ENCODE assay signal across 8 mouse cellular contexts in genomic region chr4:22476967-22477710, GRCm38 (mm10). TPM values are rescaled to one million over a fixed set of nuclear protein-coding genes. Genes with fewer than 3 reads are reported as not detected.
DNase-seq lines count a peak whose midpoint lies in the region; ATAC-seq and TF ChIP-seq lines count a peak whose summit lies in the region.

No protein-coding gene starts in this region.

- H3K27ac ChIP-seq in heart, embryonic 16.5 days (ENCODE audit: low read length) = no peak overlapping the region
- no peak overlapping the region for H3K27ac ChIP-seq in limb, embryonic 14.5 days (replicated peaks; ENCODE audit: low read depth, low read length)

- TF ChIP-seq POLR2A in limb, embryonic 14.5 days (IDR thresholded peaks at IDR 0.05; ENCODE audit: borderline replicate concordance, extremely low read depth, insufficient read depth, insufficient read length) = no peak

- H3K4me1 ChIP-seq in heart, embryonic 16.5 days (ENCODE audit: control insufficient read depth, insufficient read depth, low read length) = no peaks in the 10 kb centered on the region
- peaks cover 3% of the 10 kb centered on the region; the same call in 1 of the 2 replicates for H3K4me1 ChIP-seq in limb, embryonic 14.5 days (ENCODE audit: control insufficient read depth, insufficient read depth, low read length)

- H3K27me3 ChIP-seq in heart, embryonic 16.5 days (ENCODE audit: control insufficient read depth, insufficient read depth, low read length) = peaks cover 68% of the 10 kb centered on the region
- peaks cover 60% of the 10 kb centered on the region for H3K27me3 ChIP-seq in limb, embryonic 14.5 days (ENCODE audit: control insufficient read depth, insufficient read depth, low read length)

- 1% methylated on average over 23 of the region's 23 CpGs for WGBS in heart, embryonic 16.5 days
- WGBS in limb, embryonic 14.5 days = 2% methylated on average over 23 of the region's 23 CpGs

- H3K9me3 ChIP-seq in heart, embryonic 16.5 days (replicated peaks; ENCODE audit: control insufficient read depth, low read length) = no peaks in the 10 kb centered on the region
- H3K9me3 ChIP-seq in limb, embryonic 14.5 days (ENCODE audit: control insufficient read depth, low read length) = no peaks in the 10 kb centered on the region

- no peak overlapping the region for H3K9ac ChIP-seq in heart, embryonic 16.5 days (ENCODE audit: low read length)
- peak overlapping the region; percentile 29 for H3K9ac ChIP-seq in limb, embryonic 14.5 days (ENCODE audit: low read depth, low read length, severe bottlenecking)

- peak overlapping the region; percentile 36 for H3K4me3 ChIP-seq in heart, embryonic 16.5 days (ENCODE audit: low read length)
- peak overlapping the region; percentile 38 for H3K4me3 ChIP-seq in limb, embryonic 14.5 days (replicated peaks; ENCODE audit: low read length)

- H3K4me2 ChIP-seq in heart, embryonic 16.5 days (ENCODE audit: low read depth, low read length) = peak overlapping the region; percentile 59
- peak overlapping the region; percentile 81 for H3K4me2 ChIP-seq in limb, embryonic 14.5 days (replicated peaks; ENCODE audit: low read depth, low read length, severe bottlenecking)

- DNase-seq in cerebellum, postnatal 14 days = peak; percentile 82
- no peak for DNase-seq in cerebellum, adult 11 months
- peak; percentile 65 for DNase-seq in testis, postnatal 10 days (ENCODE audit: low spot score)
- no peak for DNase-seq in testis, postnatal 14 days (ENCODE audit: low spot score)
- DNase-seq in limb, embryonic 14.5 days (ENCODE audit: low spot score) = peak; percentile 79
- peak; percentile 81 to 85 for DNase-seq in right cerebral cortex, postnatal 10 days (ENCODE audit: low spot score in 2 of 2)
- DNase-seq in ovary, postnatal 36 days (ENCODE audit: low spot score) = no peak

- no peaks in the 10 kb centered on the region for H3K36me3 ChIP-seq in heart, embryonic 16.5 days (ENCODE audit: control insufficient read depth, insufficient read depth)
- no peaks in the 10 kb centered on the region for H3K36me3 ChIP-seq in limb, embryonic 14.5 days (ENCODE audit: control insufficient read depth, insufficient read depth, low read length)

- ATAC-seq in heart, embryonic 16.5 days (replicated peaks; ENCODE audit: extremely low read depth, insufficient read depth, low FRiP score) = no peak
- 0 out of 2 replicates have a peak, but pooled peaks have one; percentile 70 for ATAC-seq in limb, embryonic 14.5 days (ENCODE audit: low FRiP score, low read depth)

RNA-seq across cellular contexts. Expression of gene Pou3f2, which starts 11.0 kb away (rescaled TPM):
- polyA plus RNA-seq in heart, embryonic 16.5 days (2015; fragmentation: Nextera tagmentation; extraction: Ambion mirVana) = 0.03 TPM in 1 of 2 replicates, not detected in the other
- 0.31 and 0.46 TPM in 2 replicates for polyA plus RNA-seq in limb, embryonic 14.5 days (2012; rRNA removed)
- polyA plus RNA-seq in limb, embryonic 14.5 days (2014; fragmentation: Nextera tagmentation; extraction: Ambion mirVana) = 0.26 and 0.30 TPM in 2 replicates

Comparison
In these comparisons a context has a peak if more than half of its experiments do, and no peak if none do; other contexts are left out.
1. DNase-seq: peak in cerebellum, postnatal 14 days (2 of 2), testis, postnatal 10 days (single experiment), limb, embryonic 14.5 days (single experiment) and right cerebral cortex, postnatal 10 days (2 of 2); none in cerebellum, adult 11 months (single experiment), testis, postnatal 14 days (single experiment) and ovary, postnatal 36 days (single experiment).